Mouse (Mus musculus) adrenal gland, adult 8-10 months (tissue): ENCODE measurements around the gene Top3a. TPM values are rescaled to one million over a fixed set of nuclear protein-coding genes. Genes with fewer than 3 reads are reported as not detected.
A peak's percentile ranks its signal among the peaks of the same experiment; 100 is the strongest.
"Not testable (repeated sequence)": the region's sequence is repeated elsewhere in the genome, so short reads cannot be mapped to it uniquely, and the experiment has no call there.

Experiments used
- DNase-seq: peaks from one replicate; pipeline ENCODE4 v3.0.0; 2022
- total RNA-seq, 4 experiments: library from RNA; stranded (reverse); gene quantifications; 2 replicates each; pipeline ENCODE4 v1.2.4; 2022

The Top3a gene
- 10 to 100 TPM; 11.9 to 15.8 (median 14.6) TPM for total RNA-seq

DNA sequence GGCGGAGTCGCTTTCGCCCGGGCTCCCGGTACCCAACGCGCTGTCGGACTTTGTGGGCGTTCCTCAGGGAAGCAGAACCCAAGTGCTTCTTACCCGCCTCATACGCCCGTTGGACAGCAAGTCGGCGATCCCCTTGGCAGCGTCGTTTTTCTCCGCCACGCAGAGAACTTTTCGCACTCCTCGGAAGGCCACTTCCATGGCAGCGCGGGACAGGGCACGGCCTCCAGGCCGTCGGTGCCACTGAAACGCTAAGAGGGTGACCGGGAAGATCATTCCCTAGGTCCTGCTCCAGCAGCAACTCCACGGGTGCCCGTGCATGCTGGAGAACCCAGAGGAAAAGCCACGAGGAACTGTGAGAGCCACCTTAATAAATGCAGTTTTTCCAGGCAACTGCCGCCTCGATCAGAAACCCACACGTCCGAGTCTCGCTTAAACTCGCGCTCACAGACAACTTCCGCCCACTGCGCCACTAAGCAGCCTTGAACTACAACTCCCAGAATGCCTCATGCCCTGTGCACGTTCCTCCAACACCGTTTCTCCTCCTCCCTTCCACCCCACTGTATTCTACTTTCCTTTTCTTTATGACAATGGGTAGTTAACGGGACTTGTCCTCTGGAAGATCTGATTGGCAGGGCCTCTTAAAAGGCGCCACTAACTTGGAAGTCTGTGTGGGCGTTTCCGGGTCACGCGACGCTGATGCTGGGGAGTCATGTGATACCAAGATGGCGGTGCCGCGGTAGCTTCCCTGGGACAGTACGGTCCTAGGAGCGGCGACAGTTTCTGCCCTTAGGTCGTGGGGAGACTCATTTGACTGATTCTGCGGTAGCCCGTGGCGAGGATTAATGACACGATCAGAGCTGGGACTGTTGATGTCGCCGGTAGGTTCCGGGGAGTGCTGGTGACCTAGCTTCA, at the start of gene Top3a, which contains the start of gene Smcr8:
Gene Top3a, minus strand, starts transcription at position 537 of the 912 bp plus-strand sequence.
Gene Smcr8, plus strand, starts transcription at position 696 of the 912 bp plus-strand sequence.
- DNase-seq: peak; percentile 84

DNA sequence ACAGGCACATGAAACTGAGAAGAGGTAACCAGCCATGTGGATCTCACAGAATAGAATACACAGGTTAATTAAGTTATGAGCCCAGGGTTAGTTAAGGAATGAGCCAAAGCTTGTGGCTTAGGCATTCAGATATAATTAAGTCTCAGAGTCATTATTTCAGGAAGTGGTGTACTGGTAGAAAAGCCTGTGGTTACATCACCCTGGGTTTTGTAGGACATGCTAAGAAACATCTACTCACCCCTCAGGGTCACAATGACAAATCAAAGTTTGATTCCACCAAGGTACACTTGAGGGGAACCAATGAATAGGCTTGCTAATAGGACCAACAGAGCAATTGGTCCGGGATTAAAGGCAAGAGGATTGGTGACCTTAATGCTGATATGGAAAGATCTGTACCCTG, 49.5 kb upstream of the Top3a start:
- no peak for DNase-seq

DNA sequence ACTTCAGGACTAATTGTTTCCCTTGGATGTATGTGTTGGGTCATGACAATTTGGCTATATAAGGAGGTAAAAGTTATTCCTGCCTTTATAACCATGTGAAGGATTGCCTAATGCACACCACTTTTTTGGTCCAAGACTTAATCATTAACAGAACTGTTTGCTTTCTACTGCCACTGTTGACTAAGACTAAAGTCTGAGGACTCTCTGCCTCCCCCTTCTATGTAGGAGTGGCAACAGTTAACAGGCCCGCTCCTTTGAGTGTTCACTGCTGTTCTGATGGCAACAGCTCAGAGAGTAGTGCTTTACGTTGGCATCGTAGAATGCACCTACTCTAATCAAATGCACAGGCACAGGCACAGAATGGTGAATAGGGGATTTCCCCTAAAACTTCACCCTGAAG, 48.0 kb upstream of the Top3a start:
- DNase-seq: no peak

DNA sequence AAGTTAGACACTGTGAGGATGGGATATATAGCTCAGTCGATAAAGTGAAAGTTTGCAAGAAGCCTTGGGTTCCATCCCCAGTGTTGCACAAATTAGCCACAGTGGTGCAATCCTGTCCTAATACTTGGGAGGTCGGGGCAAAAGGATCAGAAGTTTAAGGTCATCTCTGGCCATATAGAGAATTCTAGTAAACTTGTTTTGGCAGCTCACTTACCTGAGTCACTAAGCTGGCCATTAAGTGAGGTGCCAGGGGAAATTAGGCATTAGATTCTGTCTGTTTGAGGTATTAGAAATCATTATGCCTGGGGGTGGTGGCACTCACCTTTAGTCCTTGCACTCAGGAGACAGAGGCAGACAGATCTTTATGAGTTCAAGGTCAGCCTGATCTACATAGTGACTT, 46.6 kb upstream of the Top3a start:
- DNase-seq: no peak

DNA sequence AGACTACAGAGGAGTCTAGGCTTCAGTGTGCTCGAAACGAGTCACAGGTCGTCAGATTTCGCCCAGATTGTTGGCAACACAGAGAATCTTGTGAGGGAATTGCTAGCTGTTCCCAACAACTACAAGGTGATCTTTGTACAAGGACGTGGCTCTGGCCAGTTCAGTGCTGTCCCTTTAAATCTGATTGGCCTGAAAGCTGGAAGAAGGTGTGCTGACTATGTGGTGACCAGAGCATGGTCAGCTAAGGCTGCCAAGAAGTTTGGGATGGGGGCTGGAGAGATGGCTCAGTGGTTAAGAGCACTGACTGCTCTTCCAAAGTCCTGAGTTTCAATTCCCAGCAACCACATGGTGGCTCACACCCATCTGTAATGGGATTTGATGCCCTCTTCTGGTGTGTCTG, 39.2 kb upstream of the Top3a start:
- DNase-seq: no peak

DNA sequence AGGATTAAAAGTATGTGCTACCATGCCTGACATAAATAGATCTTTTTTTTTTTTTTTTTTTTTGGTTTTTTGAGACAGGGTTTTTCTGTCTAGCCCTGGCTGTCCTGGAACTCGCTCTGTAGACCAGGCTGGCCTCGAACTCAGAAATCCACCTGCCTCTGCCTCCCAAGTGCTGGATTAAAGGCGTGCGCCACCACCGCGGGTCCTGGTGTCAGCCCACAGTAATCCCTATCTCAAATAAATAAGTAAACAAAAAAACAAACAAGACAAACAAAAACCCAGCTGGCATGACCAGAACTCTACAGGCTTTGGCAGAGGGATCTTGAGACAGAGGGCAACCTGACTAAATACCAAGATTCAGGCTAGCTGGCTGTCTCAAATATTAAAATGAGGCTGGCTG, 34.5 kb upstream of the Top3a start, which contains the start of gene Shmt1:
Gene Shmt1, minus strand, starts transcription at position 101 of the 400 bp plus-strand sequence.
- DNase-seq: not testable (repeated sequence)

DNA sequence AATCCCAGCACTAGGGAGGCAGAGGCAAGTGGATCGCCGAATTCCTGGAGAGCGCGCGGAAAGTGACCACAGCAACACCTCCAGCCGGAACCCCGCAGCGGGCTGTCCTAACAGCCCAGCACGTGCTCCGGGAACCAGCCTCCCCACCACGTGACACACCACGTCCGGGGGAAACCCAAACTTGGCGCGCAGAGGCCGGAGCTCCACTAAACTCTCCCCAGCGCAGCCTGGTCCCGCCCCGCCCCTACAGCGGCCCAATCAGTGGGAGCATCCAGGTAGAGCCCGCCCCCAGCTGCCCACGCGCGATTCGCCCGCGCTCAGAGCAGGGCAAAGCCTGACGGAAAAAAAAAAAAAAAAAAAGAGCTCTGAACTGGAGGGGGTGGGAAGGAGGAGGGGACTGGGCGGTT, 33.9 kb upstream of the Top3a start:
- peak; percentile 97 for DNase-seq

DNA sequence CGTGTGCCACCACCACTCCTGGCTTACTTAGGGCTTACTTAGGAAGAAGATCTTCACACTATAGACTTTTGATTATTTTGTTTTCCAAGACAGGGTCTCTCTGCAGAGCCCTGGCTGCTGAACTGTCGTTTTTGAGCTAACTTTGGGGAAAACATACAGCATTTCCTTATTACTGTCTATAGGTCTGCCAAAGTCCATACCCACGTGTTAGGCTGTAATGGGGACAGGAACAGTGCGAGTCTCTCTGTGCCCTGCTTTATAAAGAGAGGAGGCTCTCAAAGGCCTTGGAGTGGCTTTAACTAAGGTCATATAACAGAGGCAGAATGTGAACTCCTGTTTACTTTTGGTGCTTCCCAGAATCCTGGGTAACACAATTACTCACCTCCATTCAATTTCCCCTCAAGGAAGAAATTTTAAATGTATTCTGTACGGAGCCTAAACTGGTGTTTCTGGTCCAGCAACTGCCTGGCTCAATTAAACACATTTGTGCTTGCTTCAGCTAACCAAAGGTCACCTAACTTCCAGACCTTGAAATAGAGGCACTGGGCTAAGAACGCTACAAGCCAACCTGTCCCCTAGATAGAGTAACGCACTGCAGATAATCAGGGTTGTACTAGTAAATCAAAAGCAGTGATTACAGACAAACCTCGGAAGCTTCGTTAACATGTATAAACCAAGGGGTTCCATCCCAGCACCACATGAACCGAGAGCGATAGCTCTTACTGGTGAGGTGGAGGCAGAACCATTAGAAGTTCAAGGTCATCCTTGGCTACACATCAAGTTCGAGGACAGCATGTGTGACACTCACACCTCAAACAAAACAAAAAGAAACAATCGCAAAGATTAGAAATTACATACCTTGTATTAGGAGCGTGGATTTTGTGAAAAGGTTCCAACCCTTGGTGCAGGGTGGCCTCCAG, 33.1 kb upstream of the Top3a start:
- no peak for DNase-seq

DNA sequence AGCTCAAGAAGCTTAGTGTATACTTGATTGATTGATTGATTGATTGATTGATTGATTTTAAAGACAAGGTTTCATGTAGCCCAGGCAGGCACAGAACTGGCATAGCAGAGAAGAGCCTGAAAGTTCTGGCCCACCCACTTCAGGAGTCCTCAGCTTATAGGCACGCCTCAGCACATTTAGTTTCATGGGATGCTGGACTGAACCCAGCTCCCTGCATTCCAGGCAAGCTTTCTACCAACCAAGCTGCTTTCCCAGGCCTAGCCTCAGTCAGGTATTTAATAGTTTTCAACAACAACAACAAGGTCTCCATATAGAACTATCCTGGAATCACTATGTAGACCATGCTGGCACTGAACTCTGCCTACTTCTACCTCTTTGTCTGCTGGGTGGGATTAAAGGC, 32.4 kb upstream of the Top3a start:
- no peak for DNase-seq

DNA sequence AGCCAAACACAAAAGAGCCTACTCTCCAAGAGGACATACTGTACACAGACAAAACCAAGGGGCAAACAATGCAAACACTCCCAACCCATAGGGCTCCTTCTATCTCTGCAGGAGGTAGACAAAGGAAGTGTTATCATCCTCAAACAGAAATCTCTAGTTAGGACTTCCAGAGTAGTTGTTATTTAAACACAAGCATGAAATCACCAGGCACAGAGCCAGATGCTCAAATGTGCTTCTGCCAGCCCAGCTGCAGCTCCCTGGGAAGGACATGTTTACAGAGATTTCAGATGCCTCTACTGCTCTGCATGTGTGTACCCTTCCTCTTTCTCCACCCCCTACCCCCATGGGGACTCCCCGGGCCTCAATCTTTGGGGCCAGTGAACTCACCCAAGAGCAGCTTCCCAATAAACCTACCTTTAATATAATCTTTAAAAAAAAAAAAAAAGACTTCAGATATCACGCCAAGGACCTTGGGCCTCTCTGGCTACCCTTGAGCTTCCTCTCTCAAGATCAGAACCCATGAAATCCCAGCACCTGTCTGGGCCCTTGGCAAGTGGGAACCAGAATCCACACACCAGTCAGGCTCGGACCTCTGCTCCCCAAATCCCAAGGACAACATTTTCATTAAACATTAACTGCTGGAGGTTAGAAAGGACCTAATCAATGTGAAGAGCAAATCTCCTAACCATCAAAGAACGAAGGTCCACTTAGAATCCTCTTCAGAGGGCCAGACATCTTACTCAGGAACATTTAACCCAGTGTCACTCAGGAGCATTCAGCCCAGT, 31.3 kb upstream of the Top3a start:
- peak; percentile 49 for DNase-seq

DNA sequence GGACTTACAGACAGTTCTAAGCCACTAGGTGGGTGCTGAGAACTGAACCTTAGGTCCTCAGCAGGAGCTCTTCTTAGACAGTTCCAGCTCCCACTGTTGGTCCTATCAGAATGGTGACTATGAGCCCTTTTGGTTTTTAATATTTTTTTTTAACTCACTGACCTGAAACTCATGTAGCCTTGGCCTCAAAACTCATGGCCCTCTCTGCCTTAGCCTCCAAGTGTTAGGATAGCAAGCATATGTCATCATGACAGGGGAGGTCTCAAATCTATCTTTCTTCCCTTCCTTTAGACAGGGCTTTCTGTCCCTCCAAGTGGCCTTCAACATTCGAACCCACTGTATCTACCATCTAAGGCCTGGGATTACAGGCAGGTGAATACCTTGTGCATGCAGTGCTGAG, 23.7 kb upstream of the Top3a start:
- no peak for DNase-seq

DNA sequence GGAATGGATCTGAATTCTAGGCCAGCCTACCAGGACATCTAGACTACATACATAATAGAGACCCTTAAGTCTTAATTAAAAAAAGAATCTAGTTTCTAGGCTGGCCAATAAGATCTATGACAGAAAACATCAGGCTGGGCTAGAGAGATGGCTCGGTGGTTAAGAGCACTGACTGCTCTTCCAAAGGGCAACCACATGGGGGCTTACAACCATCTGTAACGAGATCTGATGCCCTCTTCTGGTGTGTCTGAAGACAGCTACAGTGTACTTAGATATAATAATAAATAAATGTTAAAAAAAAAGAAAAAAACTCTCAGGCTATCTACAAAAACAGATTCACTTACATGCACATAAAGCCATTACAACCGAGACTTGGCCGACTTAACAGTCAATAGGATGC, 22.8 kb upstream of the Top3a start:
- no peak for DNase-seq

DNA sequence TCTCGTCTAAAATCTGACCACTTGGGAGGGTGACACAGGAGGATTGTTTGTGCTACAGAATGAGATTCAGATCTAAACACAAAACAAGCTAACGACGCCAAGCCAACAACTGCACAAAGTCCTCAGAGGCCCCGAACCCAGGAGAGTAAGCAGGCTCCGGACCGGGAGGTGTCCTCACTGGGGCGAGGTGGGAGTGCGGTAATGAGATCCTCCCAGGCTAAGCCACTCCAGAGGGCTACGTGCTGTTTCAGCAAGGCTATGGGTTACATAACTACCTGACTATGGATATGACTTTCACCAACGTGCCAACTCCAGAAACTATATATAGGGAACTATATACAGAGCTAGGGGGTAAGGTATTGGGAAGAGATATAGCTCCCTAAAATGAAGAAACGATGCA, 19.2 kb upstream of the Top3a start:
- DNase-seq: no peak

DNA sequence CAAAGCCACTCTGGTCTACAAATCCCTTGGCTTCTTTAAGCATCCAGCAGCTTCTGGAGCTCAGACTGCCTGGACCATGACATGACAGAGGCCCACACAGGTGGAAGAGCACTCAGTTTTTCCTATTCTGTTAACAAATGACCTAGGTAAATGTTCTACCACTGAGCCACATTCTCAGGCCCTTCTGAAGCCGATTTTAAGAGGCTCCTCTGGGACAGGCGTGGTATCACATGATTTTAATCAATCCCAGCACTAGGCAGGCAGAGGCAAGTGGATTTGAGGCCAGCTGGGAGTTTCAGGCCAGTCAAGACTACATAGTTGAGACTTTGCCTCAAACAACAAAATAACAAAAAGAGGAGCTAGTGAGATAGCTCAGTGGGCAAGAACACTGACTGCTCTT, 13.3 kb upstream of the Top3a start:
- no peak for DNase-seq

DNA sequence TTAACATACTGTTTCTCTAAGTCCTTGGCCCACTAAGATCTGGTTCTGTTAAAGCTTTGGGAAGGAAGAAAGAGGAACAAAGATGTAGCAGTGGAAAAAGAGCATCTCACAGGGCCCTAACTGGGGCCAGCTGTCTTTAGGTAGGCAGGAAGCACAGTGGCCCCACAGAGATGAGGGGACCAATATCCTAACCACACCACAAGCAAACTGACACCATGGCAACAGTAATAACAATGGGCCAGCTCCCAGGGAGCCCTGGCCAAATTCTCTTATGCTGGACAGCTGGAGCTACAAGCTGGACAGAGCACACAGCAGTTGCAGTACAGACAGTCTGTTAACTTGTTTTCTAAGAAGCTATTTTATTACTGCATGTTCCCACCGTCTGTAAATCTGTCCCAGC, 10.4 kb upstream of the Top3a start:
- DNase-seq: no peak

DNA sequence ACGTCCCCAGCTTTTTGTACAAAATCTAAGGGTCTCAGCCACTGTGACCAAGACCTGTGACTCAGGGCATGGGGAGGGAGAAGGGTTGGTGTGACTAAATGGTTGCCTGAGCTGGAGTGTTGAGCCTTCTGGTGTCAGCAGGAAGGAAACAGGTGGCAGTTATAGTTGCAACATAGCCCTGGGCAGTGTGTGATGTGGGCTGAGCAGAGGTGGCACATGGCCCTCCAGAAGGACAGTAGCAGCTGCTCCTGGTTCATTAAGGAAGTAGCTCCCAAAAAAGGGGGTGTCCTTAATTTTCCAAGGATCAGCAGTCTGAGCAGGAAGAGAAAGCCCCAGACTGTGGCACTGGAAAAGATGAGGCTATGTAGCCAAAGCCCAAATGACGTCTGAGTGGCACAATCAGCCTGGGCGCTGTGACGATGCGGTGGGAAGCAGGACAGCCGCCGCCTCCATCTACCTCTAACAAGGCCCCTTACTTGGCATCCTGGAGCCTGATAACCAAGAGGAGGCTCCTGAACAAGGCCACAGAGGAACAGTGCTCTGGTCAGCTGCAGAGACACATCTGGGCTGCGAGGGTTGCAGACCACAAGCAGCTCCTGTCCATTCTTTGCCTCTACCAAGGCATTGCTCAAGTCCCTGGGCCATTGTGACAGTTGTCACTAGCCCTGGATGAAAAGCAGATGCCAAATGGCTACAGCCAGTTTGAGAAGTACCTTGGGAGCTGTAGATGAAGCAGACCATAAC, 7.2 kb upstream of the Top3a start:
- no peak for DNase-seq

DNA sequence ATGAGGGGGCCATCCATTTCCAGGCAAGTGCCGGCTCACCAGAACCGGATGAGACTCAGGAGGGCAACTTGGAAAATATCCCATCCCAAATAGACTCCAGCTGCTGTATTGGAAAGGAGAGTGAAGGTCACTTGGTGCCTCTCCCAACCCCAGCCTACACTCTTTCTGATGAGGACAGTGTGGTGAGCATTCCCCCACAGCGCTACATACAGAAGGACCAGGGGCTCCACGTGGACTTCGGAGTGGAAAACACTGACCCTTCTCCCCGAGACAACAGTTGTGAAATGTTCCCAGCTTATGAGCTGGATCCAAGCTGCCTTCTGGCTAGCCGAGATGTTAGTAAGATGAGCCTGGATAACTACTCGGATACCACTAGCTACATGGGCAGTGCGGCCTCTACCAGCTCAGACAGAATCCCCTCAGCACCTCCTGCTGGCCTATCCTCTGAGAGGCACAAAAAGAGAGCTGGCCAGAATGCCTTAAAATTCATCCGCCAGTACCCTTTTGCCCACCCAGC, 2.6 kb upstream of the Top3a start:
- DNase-seq: no peak

DNA sequence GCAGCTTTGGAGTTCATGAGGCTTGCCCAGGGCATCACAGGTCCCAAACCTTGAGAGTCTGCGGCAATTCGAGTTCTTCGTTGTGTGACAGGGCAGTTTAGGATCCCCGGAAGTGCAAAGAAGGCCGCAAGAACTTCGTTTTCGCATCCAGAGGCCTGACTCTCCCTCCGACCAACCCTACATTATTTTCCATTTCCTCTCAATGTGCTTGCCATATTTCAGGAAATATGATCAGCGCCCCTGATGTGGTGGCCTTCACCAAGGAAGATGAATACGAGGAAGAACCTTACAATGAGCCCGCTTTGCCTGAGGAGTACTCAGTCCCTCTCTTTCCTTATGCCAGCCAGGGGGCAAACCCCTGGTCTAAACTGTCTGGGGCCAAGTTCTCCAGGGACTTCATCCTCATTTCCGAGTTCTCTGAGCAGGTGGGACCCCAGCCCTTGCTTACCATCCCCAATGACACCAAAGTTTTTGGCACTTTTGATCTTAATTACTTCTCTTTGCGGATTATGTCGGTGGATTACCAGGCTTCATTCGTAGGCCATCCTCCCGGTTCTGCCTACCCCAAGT, 721 bp upstream of the Top3a start:
- DNase-seq: no peak

DNA sequence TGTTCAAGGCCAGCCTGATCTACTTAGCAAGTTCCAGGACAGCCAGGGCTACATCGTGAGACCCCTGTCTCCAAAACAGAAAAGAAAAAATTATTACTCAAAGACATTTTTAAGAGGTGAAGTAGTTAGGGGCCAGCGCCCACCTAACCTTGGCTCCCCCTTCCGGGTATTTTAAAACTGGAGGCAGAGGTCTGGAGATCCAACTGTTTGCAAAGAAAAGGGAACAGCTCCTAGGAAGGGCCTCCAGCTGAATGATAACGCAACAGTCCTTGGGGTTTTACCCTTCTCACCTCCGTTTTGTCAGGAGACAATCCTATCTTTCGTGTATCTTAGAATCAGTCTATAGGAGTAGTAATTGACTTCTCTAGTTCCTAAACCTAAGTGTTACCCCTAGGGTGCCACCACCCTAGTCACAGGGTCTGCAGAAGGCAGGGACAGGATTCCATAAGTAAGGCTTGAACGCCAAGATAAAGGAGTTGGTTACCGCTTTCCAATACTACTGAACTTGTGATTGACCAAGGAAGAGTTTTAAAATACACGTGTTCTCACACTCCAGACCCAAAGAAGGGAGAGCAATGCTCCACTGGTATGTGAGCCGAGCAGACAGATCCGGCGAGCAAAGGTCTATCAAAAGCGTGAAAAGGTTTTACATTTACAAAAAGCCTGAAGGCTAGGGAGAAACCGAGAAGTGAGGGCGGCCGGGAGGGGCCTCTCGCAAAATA, 897 bp downstream of the Top3a start:
- no peak for DNase-seq

DNA sequence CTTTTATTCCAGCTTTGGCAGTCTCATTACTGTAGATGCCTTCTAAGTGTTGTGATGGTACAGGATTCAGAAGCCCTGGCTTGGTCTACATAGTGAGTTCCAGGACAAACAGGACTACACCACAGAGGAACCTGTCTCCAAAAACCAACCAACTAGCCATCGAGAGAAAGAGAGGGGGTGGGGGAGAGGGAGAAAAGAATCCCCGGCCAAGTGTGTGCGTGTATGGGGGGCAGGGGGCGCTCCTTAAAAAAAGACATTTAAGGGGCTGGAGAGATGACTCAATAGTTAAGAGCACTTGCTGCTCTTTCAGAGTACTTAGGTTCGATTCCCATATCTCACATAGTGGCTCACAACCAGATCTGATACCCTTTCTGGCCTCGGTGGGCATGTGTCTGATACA, 1.6 kb downstream of the Top3a start:
- DNase-seq: no peak
